Mouse (Mus musculus) MEL-GATA-1-ER (cell line): ENCODE results near the gene Nrtn.

Source experiments
- DNase-seq: peaks from one replicate; pipeline ENCODE4 v3.0.0-alpha.2; 2012; ENCODE audit warnings: low read depth; ENCODE audit errors: extremely low read depth

The Nrtn gene

DNA sequence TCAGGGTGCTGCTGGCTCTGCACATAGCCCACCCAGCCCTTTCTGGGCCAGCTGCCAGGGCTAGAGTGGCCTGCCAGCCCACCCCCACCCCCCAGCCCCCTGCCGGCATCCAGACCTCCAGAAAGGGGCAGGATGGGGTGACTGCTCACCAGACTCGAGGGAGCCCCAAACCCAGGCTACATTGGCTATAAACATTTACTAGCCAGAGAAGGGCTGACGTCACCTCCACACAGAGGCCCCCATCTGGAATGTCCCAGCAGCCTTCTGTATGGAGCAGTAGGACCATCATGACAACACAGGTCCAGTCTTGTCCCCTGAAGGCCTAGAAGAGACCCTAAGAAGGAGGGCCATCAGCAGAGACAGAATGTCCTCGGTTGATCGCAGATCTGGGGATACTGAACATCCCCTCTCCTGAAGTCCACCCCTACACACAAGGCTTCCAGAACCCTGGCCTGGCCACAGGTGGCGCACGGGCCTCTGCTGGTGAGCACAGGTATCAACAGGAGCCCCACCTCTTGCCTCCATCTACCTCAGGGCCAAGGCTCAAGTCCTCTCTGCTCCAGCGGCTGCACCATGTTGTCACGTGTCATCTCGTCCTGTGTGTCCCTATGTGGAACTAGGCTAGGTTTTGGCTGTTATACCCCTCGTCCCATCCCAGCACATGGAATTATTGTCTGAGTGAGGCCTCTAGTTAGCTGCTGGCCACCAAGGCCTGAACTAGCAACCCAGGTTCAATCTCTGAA lies 33.7 kb downstream of the Nrtn start:
- no peak for DNase-seq

GRCm38 (mm10) chr17:56722441-56722840 lies 34.9 kb downstream of the Nrtn start:
- DNase-seq = no peak

DNA sequence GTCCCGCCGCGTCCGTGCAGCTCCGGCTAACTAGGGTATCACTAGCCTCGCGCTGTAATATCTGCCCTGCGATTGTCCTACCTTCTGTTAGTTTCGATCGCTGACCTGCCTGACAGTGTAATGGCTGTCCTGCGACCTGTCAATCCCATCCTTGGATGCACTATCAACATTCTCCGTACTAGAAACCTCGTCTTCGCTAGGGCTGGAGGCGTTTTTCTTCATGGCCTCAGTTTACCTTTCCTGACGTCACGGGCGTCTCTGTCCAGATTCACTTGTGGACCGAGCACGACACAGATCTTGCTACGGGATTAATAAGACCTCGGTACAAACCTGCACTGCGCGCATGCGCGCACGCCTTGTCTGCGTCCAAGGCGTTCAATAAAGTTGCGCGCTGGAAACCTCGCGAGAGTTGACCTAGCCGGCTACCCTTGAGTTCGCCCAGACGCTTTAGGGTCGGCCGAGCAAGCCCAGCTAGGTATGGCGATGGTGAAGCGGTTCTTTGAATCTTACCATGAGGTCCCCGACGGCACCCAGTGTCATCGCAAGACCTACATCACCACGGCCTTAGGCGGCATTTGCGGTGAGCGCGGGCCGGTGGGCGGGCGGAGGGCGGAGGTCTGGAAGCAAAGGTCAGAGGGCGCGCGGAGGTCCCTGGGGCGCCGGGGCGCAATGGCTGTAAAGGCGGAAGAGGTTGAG lies 39.8 kb downstream of the Nrtn start, which contains the start of the genes Ndufa11 and Vmac:
Gene Ndufa11, plus strand, starts transcription at position 405 of the 696 bp plus-strand sequence.
Gene Vmac, minus strand, starts transcription at position 660 of the 696 bp plus-strand sequence.
- peak; percentile 92 for DNase-seq

GRCm38 (mm10) chr17:56716655-56717362 lies 40.5 kb downstream of the Nrtn start:
- DNase-seq = peak; percentile 90

DNA sequence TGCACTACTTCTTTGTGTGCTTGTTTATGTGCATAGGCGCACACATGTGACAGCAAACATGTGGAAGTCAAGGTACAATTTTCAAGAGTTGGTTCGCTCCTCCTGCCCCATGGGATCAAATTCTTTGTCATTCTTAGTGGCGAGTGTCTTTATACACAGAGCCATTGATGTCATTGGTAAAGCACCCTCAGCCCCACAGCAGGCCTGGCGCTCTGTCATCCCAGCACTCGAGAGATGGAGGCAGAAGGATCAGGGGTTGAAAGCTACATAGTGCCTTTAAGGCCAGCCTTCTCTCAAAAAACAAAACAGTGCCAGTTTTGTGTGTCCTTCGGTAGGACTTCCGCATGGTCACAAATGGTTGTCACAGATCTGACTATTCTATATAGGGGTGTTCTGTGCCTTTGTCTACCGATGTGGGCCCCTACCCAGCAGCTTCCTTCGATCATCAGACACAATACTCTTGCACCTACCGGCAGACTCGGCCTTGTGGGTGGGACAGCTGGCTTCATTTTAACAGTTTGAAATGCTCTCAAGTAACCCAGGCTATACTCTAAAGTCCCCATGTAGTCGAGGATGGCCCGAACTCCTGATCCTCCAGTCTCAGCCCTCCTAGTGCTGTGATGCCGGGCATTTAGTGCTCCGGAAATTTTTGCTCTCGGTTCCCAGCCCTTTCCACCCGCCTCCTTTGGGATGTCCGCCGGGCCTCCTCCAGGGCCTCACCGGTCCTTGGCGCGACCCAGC lies 41.2 kb downstream of the Nrtn start:
- no peak for DNase-seq

GRCm38 (mm10) chr17:56715360-56715759 lies 42.0 kb downstream of the Nrtn start:
- DNase-seq = no peak

DNA sequence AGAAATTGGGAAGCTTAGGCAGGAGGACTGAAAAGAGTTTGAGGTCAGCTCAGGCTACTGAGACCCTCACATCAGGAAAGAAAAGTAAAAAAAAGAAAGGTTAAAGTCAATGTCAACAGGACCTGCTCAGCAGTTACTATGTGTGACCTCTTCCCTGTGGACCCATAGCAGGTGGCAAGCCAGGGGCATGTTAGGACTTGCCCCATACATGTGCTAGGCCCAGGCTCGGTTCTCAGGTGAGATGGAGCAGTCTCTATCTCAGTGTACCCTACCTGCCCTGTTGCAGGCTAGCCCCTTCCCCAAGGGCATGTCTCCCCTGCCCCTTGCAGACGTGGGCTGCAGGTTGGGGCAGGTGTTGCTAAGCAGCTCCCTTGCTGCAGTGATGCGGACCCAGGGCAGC lies 47.6 kb downstream of the Nrtn start:
- DNase-seq = no peak

DNA sequence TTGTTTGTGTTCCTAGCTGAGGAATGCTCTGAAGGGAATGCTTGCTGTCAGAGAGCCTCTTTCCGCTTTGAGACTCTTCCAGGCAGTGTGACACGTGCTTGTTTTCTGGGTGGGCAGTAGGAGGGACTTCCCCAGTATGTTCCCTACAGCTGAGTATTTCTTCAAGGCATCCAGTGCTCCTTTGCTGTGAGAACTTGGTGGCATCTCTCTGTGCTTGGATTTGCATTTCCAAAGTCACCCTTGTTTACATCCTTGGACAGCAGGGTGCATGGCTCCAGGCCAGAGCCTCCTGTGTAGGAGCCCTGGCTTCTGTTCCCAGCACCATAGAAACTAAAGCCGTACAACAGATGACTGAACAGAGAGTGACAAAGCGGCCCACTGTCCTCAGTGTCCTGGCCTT lies 48.6 kb downstream of the Nrtn start:
- no peak for DNase-seq

DNA sequence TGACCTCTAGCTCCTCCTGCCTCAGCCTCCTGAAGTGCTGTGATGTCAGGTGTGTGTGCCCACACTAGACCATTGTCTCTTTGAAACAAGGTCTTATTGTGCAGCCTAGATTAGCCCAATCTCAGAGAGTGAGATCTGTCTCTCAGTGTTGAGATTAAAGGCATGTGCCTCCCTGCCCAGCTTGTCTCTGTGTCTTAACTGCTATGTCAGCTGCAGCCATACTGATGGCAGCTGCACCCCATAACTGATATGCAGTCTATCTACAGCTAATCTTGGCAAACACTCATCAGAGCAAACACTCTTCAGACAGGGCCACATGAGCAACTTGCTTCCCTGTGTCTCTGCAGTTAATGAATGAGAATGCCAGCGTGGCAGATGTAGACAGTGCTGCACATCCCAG lies 50.8 kb downstream of the Nrtn start:
- no peak for DNase-seq

- no peak for DNase-seq
Observed at GRCm38 (mm10) chr17:56703038-56703437, 54.3 kb downstream of the Nrtn start.
